ENCODE assay signal across 8 mouse cellular contexts in genomic region chr8:84856434-84856833, GRCm38 (mm10). TPM values are rescaled to one million over a fixed set of nuclear protein-coding genes. Genes with fewer than 3 reads are reported as not detected.
DNase-seq lines count a peak whose midpoint lies in the region; ATAC-seq and TF ChIP-seq lines count a peak whose summit lies in the region.

No protein-coding gene starts in this region.

- peak overlapping the region; percentile 81 for H3K4me2 ChIP-seq in liver, embryonic 15.5 days
- no peak overlapping the region for H3K4me2 ChIP-seq in stomach, postnatal 0 days (replicated peaks; ENCODE audit: low read depth)

- intact Hi-C loops in gastrocnemius, adult 2 months (cut with DNase I), result no loop called here

- no peaks in the 10 kb centered on the region; the same call in none of the 2 replicates for H3K36me3 ChIP-seq in testis, adult 2 months (ENCODE audit: control insufficient read depth, insufficient read depth, low read length)
- H3K36me3 ChIP-seq in liver, embryonic 15.5 days (replicated peaks), result peaks cover 25% of the 10 kb centered on the region
- no peaks in the 10 kb centered on the region; the same call in 1 of the 2 replicates for H3K36me3 ChIP-seq in stomach, postnatal 0 days (ENCODE audit: control insufficient read depth, insufficient read depth, low read length)

- 83% methylated on average over 3 of the region's 3 CpGs for WGBS in liver, embryonic 15.5 days (ENCODE audit: insufficient replicate concordance)
- 89% methylated on average over 3 of the region's 3 CpGs for WGBS in stomach, postnatal 0 days

- H3K27me3 ChIP-seq in testis, adult 2 months (ENCODE audit: control insufficient read depth, insufficient read depth, low read length), result no peaks in the 10 kb centered on the region
- H3K27me3 ChIP-seq in liver, embryonic 15.5 days, result no peaks in the 10 kb centered on the region
- H3K27me3 ChIP-seq in stomach, postnatal 0 days (ENCODE audit: control insufficient read depth, insufficient read depth, low read length), result no peaks in the 10 kb centered on the region

- H3K9ac ChIP-seq in liver, embryonic 15.5 days, result 0 out of 2 replicates have a peak overlapping the region, but pooled peaks have one; percentile 89
- no peak overlapping the region for H3K9ac ChIP-seq in stomach, postnatal 0 days (ENCODE audit: low read length)

- no peak for ATAC-seq in liver, embryonic 15.5 days (ENCODE audit: insufficient read depth)
- ATAC-seq in stomach, postnatal 0 days (ENCODE audit: low FRiP score, low TSS enrichment), result peak; percentile 7

- no peak for TF ChIP-seq CTCF in gastrocnemius, adult 2 months (IDR thresholded peaks at IDR 0.05)
- no peak for TF ChIP-seq CTCF in testis, adult 2 months (IDR thresholded peaks at IDR 0.05; ENCODE audit: control insufficient read depth, insufficient read depth, insufficient replicate concordance, low read depth, low read length)
- TF ChIP-seq CTCF in stomach, postnatal 0 days (IDR thresholded peaks at IDR 0.05; ENCODE audit: low read depth), result no peak

- no peaks in the 10 kb centered on the region for H3K4me1 ChIP-seq in testis, adult 2 months (ENCODE audit: control insufficient read depth, insufficient read depth, low read length)
- peaks cover 26% of the 10 kb centered on the region for H3K4me1 ChIP-seq in liver, embryonic 15.5 days (replicated peaks)
- H3K4me1 ChIP-seq in stomach, postnatal 0 days (replicated peaks; ENCODE audit: control insufficient read depth, insufficient read depth), result peaks cover 10% of the 10 kb centered on the region

- peak overlapping the region; percentile 96; the same call in 1 of the 2 replicates for H3K4me3 ChIP-seq in gastrocnemius, adult 2 months
- peak overlapping the region; percentile 96 for H3K4me3 ChIP-seq in testis, adult 2 months (ENCODE audit: control insufficient read depth, low read depth, low read length)
- peak overlapping the region; percentile 92 for H3K4me3 ChIP-seq in liver, embryonic 15.5 days (replicated peaks)
- H3K4me3 ChIP-seq in stomach, postnatal 0 days (ENCODE audit: low read depth, low read length), result no peak overlapping the region

- H3K9me3 ChIP-seq in liver, embryonic 15.5 days (replicated peaks), result no peaks in the 10 kb centered on the region
- H3K9me3 ChIP-seq in stomach, postnatal 0 days (ENCODE audit: control insufficient read depth, low read length), result no peaks in the 10 kb centered on the region

- TF ChIP-seq POLR2A in testis, adult 2 months (IDR thresholded peaks at IDR 0.05; ENCODE audit: control insufficient read depth, low read depth, low read length), result no peak

- DNase-seq in gastrocnemius, adult 2 months, result no peak
- DNase-seq in gastrocnemius, postnatal 10 days, result no peak
- DNase-seq in testis, postnatal 14 days (ENCODE audit: low spot score), result no peak
- DNase-seq in stomach, postnatal 0 days (ENCODE audit: low spot score), result no peak
- DNase-seq in cerebellum, postnatal 4 days (ENCODE audit: low spot score in 2 of 2), result no peak
- no peak for DNase-seq in spleen, postnatal 4 days (ENCODE audit: low spot score in 2 of 2)

- TF ChIP-seq EP300 in stomach, postnatal 0 days (optimal IDR thresholded peaks at IDR 0.05), result no peak

- H3K27ac ChIP-seq in gastrocnemius, adult 2 months, result no peak overlapping the region
- no peak overlapping the region for H3K27ac ChIP-seq in testis, adult 2 months (ENCODE audit: control insufficient read depth, insufficient read depth, low read depth, low read length)
- H3K27ac ChIP-seq in liver, embryonic 15.5 days (replicated peaks), result no peak overlapping the region
- H3K27ac ChIP-seq in stomach, postnatal 0 days (replicated peaks), result no peak overlapping the region

RNA-seq across cellular contexts. Expression of gene Farsa, which starts 0.4 kb away (rescaled TPM):
- 10 to 100 TPM; 23.8 to 24.9 TPM for total RNA-seq in gastrocnemius, adult 2 months (2021)
- 10 to 100 TPM; 29.7 to 31.4 TPM for total RNA-seq in gastrocnemius, postnatal 10 days (2021)
- polyA plus RNA-seq in testis, adult 2 months (2012; rRNA removed), result 50.4 and 55.7 TPM in 2 replicates
- 58.8 and 61.9 TPM in 2 replicates for polyA plus RNA-seq in liver, embryonic 15.5 days (2015; fragmentation: Nextera tagmentation; extraction: Ambion mirVana)
- polyA plus RNA-seq in stomach, postnatal 0 days (2015; fragmentation: Nextera tagmentation; extraction: Ambion mirVana), result 43.3 and 44.3 TPM in 2 replicates

RNA-seq across cellular contexts. Expression of gene Calr, which starts 9.7 kb away (rescaled TPM):
- 100 to 1,000 TPM; 149 to 205 TPM for total RNA-seq in gastrocnemius, adult 2 months (2021)
- 100 to 1,000 TPM; 234 to 286 TPM for total RNA-seq in gastrocnemius, postnatal 10 days (2021)
- 318 and 384 TPM in 2 replicates for polyA plus RNA-seq in testis, adult 2 months (2012; rRNA removed)
- polyA plus RNA-seq in liver, embryonic 15.5 days (2015; fragmentation: Nextera tagmentation; extraction: Ambion mirVana), result 471 and 504 TPM in 2 replicates
- 522 and 537 TPM in 2 replicates for polyA plus RNA-seq in stomach, postnatal 0 days (2015; fragmentation: Nextera tagmentation; extraction: Ambion mirVana)

RNA-seq across cellular contexts. Expression of gene Syce2, which starts 15.5 kb away (rescaled TPM):
- total RNA-seq in gastrocnemius, adult 2 months (2021), result 1 to 10 TPM; 1.2 to 1.8 TPM
- total RNA-seq in gastrocnemius, postnatal 10 days (2021), result 1 to 10 TPM; 4.7 to 5.2 TPM
- polyA plus RNA-seq in testis, adult 2 months (2012; rRNA removed), result 101 and 138 TPM in 2 replicates
- 50.1 and 55.0 TPM in 2 replicates for polyA plus RNA-seq in liver, embryonic 15.5 days (2015; fragmentation: Nextera tagmentation; extraction: Ambion mirVana)
- polyA plus RNA-seq in stomach, postnatal 0 days (2015; fragmentation: Nextera tagmentation; extraction: Ambion mirVana), result 25.0 and 27.3 TPM in 2 replicates

RNA-seq across cellular contexts. Expression of gene Rad23a, which starts 16.0 kb away (rescaled TPM):
- 100 to 1,000 TPM; 159 to 172 TPM for total RNA-seq in gastrocnemius, adult 2 months (2021)
- total RNA-seq in gastrocnemius, postnatal 10 days (2021), result 100 to 1,000 TPM; 124 to 130 TPM
- 106 and 110 TPM in 2 replicates for polyA plus RNA-seq in testis, adult 2 months (2012; rRNA removed)
- polyA plus RNA-seq in liver, embryonic 15.5 days (2015; fragmentation: Nextera tagmentation; extraction: Ambion mirVana), result 293 and 323 TPM in 2 replicates
- polyA plus RNA-seq in stomach, postnatal 0 days (2015; fragmentation: Nextera tagmentation; extraction: Ambion mirVana), result 69.8 and 70.6 TPM in 2 replicates

RNA-seq across cellular contexts. Expression of gene Gadd45gip1, which starts 25.1 kb away (rescaled TPM):
- 10 to 100 TPM; 16.2 to 30.4 TPM for total RNA-seq in gastrocnemius, adult 2 months (2021)
- total RNA-seq in gastrocnemius, postnatal 10 days (2021), result 10 to 100 TPM; 30.3 to 33.4 TPM
- 9.4 and 12.0 TPM in 2 replicates for polyA plus RNA-seq in testis, adult 2 months (2012; rRNA removed)
- polyA plus RNA-seq in liver, embryonic 15.5 days (2015; fragmentation: Nextera tagmentation; extraction: Ambion mirVana), result 42.4 and 44.9 TPM in 2 replicates
- 38.5 and 39.3 TPM in 2 replicates for polyA plus RNA-seq in stomach, postnatal 0 days (2015; fragmentation: Nextera tagmentation; extraction: Ambion mirVana)
